Mouse (Mus musculus) G1E (cell line): ENCODE data around the gene Wnk2. TPM values are rescaled to one million over a fixed set of nuclear protein-coding genes. Genes with fewer than 3 reads are reported as not detected.

Experiments
- ATAC-seq: 2 replicates; pipeline ENCODE4 v1.8.0; 2016; ENCODE audit warnings: mild to moderate bottlenecking; ENCODE audit not compliant: insufficient number of reproducible peaks, poor library complexity, low FRiP score, severe bottlenecking; ENCODE audit errors: extremely low read depth
- DNase-seq: peaks from one replicate; pipeline ENCODE4 v3.0.0; 2012; ENCODE audit warnings: low spot score
- H3K27me3 ChIP-seq: 2 replicates; pipeline ENCODE4 v1.6.1; 2012; ENCODE audit warnings: mild to moderate bottlenecking, low read length, inconsistent platforms; ENCODE audit not compliant: insufficient read depth
- H3K36me3 ChIP-seq: replicated peaks from 2 replicates; pipeline ENCODE3; 2012; ENCODE audit warnings: mild to moderate bottlenecking, inconsistent platforms
- H3K4me1 ChIP-seq: 2 replicates; pipeline ENCODE4 v1.6.1; 2012; ENCODE audit warnings: low read depth, low read length, inconsistent platforms, mixed read lengths; ENCODE audit not compliant: insufficient read depth
- H3K4me3 ChIP-seq: 2 replicates; pipeline ENCODE4 v1.5.1; 2012; ENCODE audit warnings: low read depth, mild to moderate bottlenecking, inconsistent platforms, low read length, moderate library complexity, mixed read lengths
- H3K9me3 ChIP-seq: replicated peaks from 2 replicates; pipeline ENCODE4 v1.6.1; 2012; ENCODE audit warnings: inconsistent platforms
- CTCF ChIP-seq: IDR thresholded peaks from 2 replicates; pipeline ENCODE4 v1.5.1; 2012; ENCODE audit warnings: low read depth, low read length, inconsistent platforms, mixed read lengths
- GATA1 ChIP-seq: IDR thresholded peaks from 2 replicates; pipeline ENCODE4 v1.6.1; 2012; ENCODE audit warnings: borderline replicate concordance, low read length, inconsistent platforms, mixed read lengths
- GATA2 ChIP-seq: IDR thresholded peaks from 2 replicates; pipeline ENCODE4 v1.6.1; 2012; ENCODE audit warnings: low read depth, low read length, inconsistent platforms, borderline replicate concordance
- POLR2AphosphoS5 ChIP-seq: IDR thresholded peaks from 2 replicates; pipeline ENCODE4 v1.6.1; 2012; ENCODE audit warnings: low read depth, low read length, inconsistent platforms; ENCODE audit not compliant: insufficient replicate concordance
- TAL1 ChIP-seq: conservative IDR thresholded peaks from 2 replicates; pipeline ENCODE4 v1.6.1; 2012; ENCODE audit warnings: low read depth, low read length, inconsistent platforms, mixed read lengths
- polyA plus RNA-seq: library from polyadenylated mRNA; stranded (reverse); fragments of >175 nt; gene quantifications from 2 replicates; pipeline ENCODE4 v1.2.3, GENCODE M21; 2012
- total RNA-seq, 2 experiments: library from RNA; stranded (forward) in 1 of 2; stranded (reverse) in 1 of 2; fragments of 200-1000 nt in 1 of 2; fragments of >200 nt in 1 of 2; fragmentation: Nextera tagmentation in 1 of 2; gene quantifications; 2 replicates each; pipeline ENCODE4 v1.2.3; 2014 to 2017

Wnk2 gene
- total and polyA plus RNA-seq, 3 experiments = 0.05 TPM; not detected in 2

- no peaks in the 10 kb centered on the region for H3K4me1 ChIP-seq
- H3K27me3 ChIP-seq = no peaks in the 10 kb centered on the region; the same call in 1 of the 2 replicates
- ATAC-seq = no peak
- no peak for TF ChIP-seq TAL1
- no peak for TF ChIP-seq POLR2AphosphoS5
- H3K36me3 ChIP-seq = no peaks in the 10 kb centered on the region
- H3K4me3 ChIP-seq = no peak overlapping the region
- no peak for DNase-seq
- no peaks in the 10 kb centered on the region; the same call in 1 of the 2 replicates for H3K9me3 ChIP-seq
Observed at GRCm38 (mm10) chr13:49158040-49158713, 10.4 kb upstream of the Wnk2 start.

GRCm38 (mm10) chr13:49156645-49157044 lies 8.8 kb upstream of the Wnk2 start:
- DNase-seq = no peak
- TF ChIP-seq POLR2AphosphoS5 (no peak), CTCF (no peak), TAL1 (no peak), GATA2 (no peak), GATA1 (no peak)
- H3K9me3 ChIP-seq = no peaks in the 10 kb centered on the region; the same call in 1 of the 2 replicates
- H3K4me3 ChIP-seq = no peak overlapping the region
- H3K36me3 ChIP-seq = no peaks in the 10 kb centered on the region
- no peaks in the 10 kb centered on the region for H3K4me1 ChIP-seq
- H3K27me3 ChIP-seq = no peaks in the 10 kb centered on the region; the same call in 1 of the 2 replicates
- no peak for ATAC-seq

GRCm38 (mm10) chr13:49154621-49155020 lies 6.8 kb upstream of the Wnk2 start:
- Histone ChIP-seq H3K36me3 (no peaks in the 10 kb centered on the region), H3K4me3 (no peak overlapping the region), H3K27me3 (no peaks in the 10 kb centered on the region; the same call in 1 of the 2 replicates), H3K9me3 (no peaks in the 10 kb centered on the region; the same call in 1 of the 2 replicates), H3K4me1 (no peaks in the 10 kb centered on the region)
- DNase-seq (no peak), ATAC-seq (no peak)
- TF ChIP-seq POLR2AphosphoS5 (no peak), GATA1 (no peak), TAL1 (no peak), GATA2 (no peak), CTCF (no peak)

- no peaks in the 10 kb centered on the region; the same call in 1 of the 2 replicates for H3K27me3 ChIP-seq
- no peaks in the 10 kb centered on the region for H3K36me3 ChIP-seq
- ATAC-seq (no peak), DNase-seq (no peak)
- TF ChIP-seq GATA1 (no peak), CTCF (no peak), GATA2 (no peak), TAL1 (no peak), POLR2AphosphoS5 (no peak)
- no peak overlapping the region for H3K4me3 ChIP-seq
- no peaks in the 10 kb centered on the region for H3K4me1 ChIP-seq
- H3K9me3 ChIP-seq = no peaks in the 10 kb centered on the region; the same call in 1 of the 2 replicates
Observed at GRCm38 (mm10) chr13:49154028-49154427, 6.2 kb upstream of the Wnk2 start.

- Histone ChIP-seq H3K27me3 (peaks cover 4% of the 10 kb centered on the region; the same call in 1 of the 2 replicates), H3K4me3 (no peak overlapping the region), H3K4me1 (no peaks in the 10 kb centered on the region), H3K36me3 (no peaks in the 10 kb centered on the region), H3K9me3 (peaks cover 19% of the 10 kb centered on the region)
- ATAC-seq = no peak
- TF ChIP-seq GATA1 = no peak
- no peak for TF ChIP-seq POLR2AphosphoS5
- no peak for TF ChIP-seq TAL1
- no peak for TF ChIP-seq CTCF
- TF ChIP-seq GATA2 = no peak
- no peak for DNase-seq
Observed at GRCm38 (mm10) chr13:49148687-49149086, 873 bp upstream of the Wnk2 start.

- TF ChIP-seq GATA2 (no peak), TAL1 (no peak), POLR2AphosphoS5 (no peak), CTCF (no peak), GATA1 (no peak)
- H3K9me3 ChIP-seq = peaks cover 19% of the 10 kb centered on the region
- no peak overlapping the region; the same call in 1 of the 2 replicates for H3K4me3 ChIP-seq
- ATAC-seq = no peak
- peaks cover 4% of the 10 kb centered on the region; the same call in 1 of the 2 replicates for H3K27me3 ChIP-seq
- DNase-seq = peak; percentile 21
- no peaks in the 10 kb centered on the region for H3K36me3 ChIP-seq
- no peaks in the 10 kb centered on the region for H3K4me1 ChIP-seq
Observed at GRCm38 (mm10) chr13:49147007-49147857, 582 bp downstream of the Wnk2 start.
